Mouse (Mus musculus) liver, embryonic 13.5 days (tissue): ENCODE measurements at regions not wholly inside any gene's neighbourhood (a gene's known extent, or its start where the extent isn't known, plus 50 kb on each side); places are given as distances from the start of the nearest gene placed in this dataset.

ENCODE experiments used
- ATAC-seq: fragments of 200-750 bp; cut with Nextera tagmentation; 2 replicates; pipeline ENCODE4 v1.8.0; 2017; ENCODE audit warnings: low read depth, mild to moderate bottlenecking, moderate number of reproducible peaks, moderate library complexity
- DNase-seq: peaks from one replicate; pipeline ENCODE4 v3.0.0; 2022
- H3K27ac ChIP-seq: fragments of 300-500 bp; sonication (generic); 2 replicates; pipeline ENCODE4 v1.5.1; 2015; ENCODE audit warnings: moderate library complexity, mild to moderate bottlenecking, inconsistent platforms
- H3K27me3 ChIP-seq: fragments of 300-500 bp; sonication (generic); 2 replicates; pipeline ENCODE4 v1.6.1; 2015; ENCODE audit warnings: mild to moderate bottlenecking, inconsistent platforms
- H3K36me3 ChIP-seq: fragments of 300-500 bp; sonication (generic); 2 replicates; pipeline ENCODE4 v1.6.1; 2015; ENCODE audit warnings: mild to moderate bottlenecking, inconsistent platforms
- H3K4me1 ChIP-seq: fragments of 300-500 bp; sonication (generic); replicated peaks from 2 replicates; pipeline ENCODE4 v1.6.1; 2015; ENCODE audit warnings: inconsistent platforms
- H3K4me2 ChIP-seq: fragments of 300-500 bp; sonication (generic); 2 replicates; pipeline ENCODE4 v1.6.1; 2015; ENCODE audit warnings: inconsistent platforms, mild to moderate bottlenecking, moderate library complexity
- H3K4me3 ChIP-seq: fragments of 300-500 bp; sonication (generic); replicated peaks from 2 replicates; pipeline ENCODE4 v1.5.1; 2015; ENCODE audit warnings: mild to moderate bottlenecking, inconsistent platforms
- H3K9ac ChIP-seq: fragments of 300-500 bp; sonication (generic); 2 replicates; pipeline ENCODE4 v1.6.1; 2015; ENCODE audit warnings: mild to moderate bottlenecking, inconsistent platforms
- H3K9me3 ChIP-seq: fragments of 300-500 bp; sonication (generic); replicated peaks from 2 replicates; pipeline ENCODE4 v1.6.1; 2016; ENCODE audit warnings: inconsistent platforms
- WGBS: fragments of 180-500 bp; shearing (Covaris S2); methylation state at CpG from one replicate; pipeline ENCODE4 v1.1.7; 2015; ENCODE audit not compliant: insufficient replicate concordance; 5-methylcytosine and 5-hydroxymethylcytosine counted together

DNA sequence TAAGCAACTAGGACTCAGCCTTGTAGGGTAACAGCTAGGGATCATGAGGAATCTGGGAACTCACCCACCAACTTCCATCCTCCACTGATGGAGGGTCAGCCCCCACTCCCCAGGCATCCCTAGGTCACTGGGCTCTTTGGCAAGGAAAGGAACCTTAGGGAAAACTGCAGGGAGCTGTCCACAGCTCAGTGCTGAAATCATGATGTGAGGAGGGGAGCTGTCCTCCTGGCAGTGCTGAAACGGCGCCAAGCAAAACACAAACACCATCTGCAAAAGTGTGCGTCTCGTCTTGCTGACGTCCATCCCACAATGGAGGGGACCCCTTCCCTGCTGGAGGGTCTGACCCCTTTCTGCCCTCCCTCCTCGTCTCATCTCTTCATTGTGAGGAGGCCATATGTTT lies 68.6 kb upstream of the Rph3a start:
- H3K4me1 ChIP-seq: no peaks in the 10 kb centered on the region
- 23% methylated on average over 6 of the region's 6 CpGs for WGBS

GRCm38 (mm10) chr5:121076741-121077140 lies 66.8 kb upstream of the Rph3a start:
- no peak for DNase-seq
- Histone ChIP-seq H3K4me3 (no peak overlapping the region), H3K4me1 (no peaks in the 10 kb centered on the region), H3K9me3 (no peaks in the 10 kb centered on the region), H3K36me3 (no peaks in the 10 kb centered on the region), H3K27me3 (no peaks in the 10 kb centered on the region), H3K9ac (no peak overlapping the region), H3K27ac (no peak overlapping the region), H3K4me2 (no peak overlapping the region)
- ATAC-seq: no peak
- 71% methylated on average over 7 of the region's 7 CpGs for WGBS

More for the DNA sequence above, 68.6 kb upstream of the Rph3a start:
- Histone ChIP-seq H3K27ac (no peak overlapping the region), H3K9ac (no peak overlapping the region), H3K4me3 (no peak overlapping the region), H3K4me2 (no peak overlapping the region), H3K9me3 (no peaks in the 10 kb centered on the region), H3K36me3 (no peaks in the 10 kb centered on the region), H3K27me3 (no peaks in the 10 kb centered on the region)
- no peak for ATAC-seq
- peak; percentile 3 for DNase-seq

- no peaks in the 10 kb centered on the region for H3K27me3 ChIP-seq
- no peak overlapping the region for H3K4me3 ChIP-seq
- DNase-seq (no peak), ATAC-seq (no peak)
- H3K4me1 ChIP-seq: no peaks in the 10 kb centered on the region
- 4% methylated on average over 11 of the region's 11 CpGs for WGBS
- H3K27ac ChIP-seq: no peak overlapping the region
- H3K9me3 ChIP-seq: no peaks in the 10 kb centered on the region
- H3K9ac ChIP-seq: no peak overlapping the region
- no peaks in the 10 kb centered on the region for H3K36me3 ChIP-seq
- H3K4me2 ChIP-seq: no peak overlapping the region
Observed at GRCm38 (mm10) chr5:121068821-121069220, 58.9 kb upstream of the Rph3a start.

DNA sequence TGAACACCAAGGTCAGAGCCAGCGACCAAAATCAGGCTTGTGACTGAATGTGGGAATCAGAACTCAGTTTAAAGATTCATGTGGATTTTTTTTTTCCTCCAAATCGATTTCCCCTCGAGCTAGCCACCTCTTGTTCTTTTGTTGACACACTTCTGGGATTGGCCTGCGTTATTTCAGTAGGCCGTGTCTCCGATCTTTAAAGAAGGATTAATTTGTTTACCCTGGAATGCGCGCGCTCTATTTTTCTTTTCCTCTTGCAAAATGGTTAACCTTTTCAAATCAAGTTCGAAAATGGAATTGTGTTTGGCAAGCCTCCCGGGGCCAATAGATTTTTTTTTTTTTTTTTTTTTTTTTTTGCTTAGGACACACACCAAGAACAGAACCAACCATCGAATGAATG lies 54.8 kb upstream of the Rph3a start:
- ATAC-seq: no peak
- no peak for DNase-seq
- H3K36me3 ChIP-seq: no peaks in the 10 kb centered on the region
- H3K27me3 ChIP-seq: no peaks in the 10 kb centered on the region
- 65% methylated on average over 12 of the region's 12 CpGs for WGBS
- no peak overlapping the region for H3K4me2 ChIP-seq
- no peaks in the 10 kb centered on the region for H3K4me1 ChIP-seq
- H3K9ac ChIP-seq: no peak overlapping the region
- H3K27ac ChIP-seq: no peak overlapping the region
- no peaks in the 10 kb centered on the region for H3K9me3 ChIP-seq
- no peak overlapping the region for H3K4me3 ChIP-seq

DNA sequence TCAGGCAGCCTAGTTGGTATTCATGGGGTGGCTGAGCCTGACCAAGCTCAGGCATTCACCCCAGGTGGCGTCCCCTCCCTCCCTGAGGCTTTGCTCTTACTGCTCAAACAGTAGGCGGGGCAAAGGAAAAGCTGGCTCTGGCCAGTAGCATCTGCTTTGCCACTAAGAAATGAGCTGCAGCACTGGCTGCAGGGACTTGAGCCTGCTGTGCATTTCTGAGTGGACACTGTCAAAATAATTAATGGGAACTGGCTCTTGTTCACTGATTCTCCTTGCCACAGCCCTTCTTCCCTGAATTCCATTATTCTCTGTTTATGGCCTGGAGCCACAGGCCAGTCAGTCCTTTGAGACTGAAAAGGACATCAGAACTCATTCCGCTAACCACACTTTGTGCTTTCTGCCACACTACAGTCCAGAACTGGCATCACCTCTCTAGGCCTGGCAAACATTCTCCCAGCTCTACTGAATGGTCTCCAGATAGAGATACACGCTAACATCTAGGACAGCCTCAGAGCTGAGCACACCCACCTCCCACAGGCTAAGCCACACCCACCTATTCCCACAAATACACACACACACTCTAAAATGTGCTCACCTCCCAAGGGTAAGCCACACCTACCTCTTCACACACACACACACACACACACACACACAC lies 53.2 kb upstream of the Rph3a start:
- Histone ChIP-seq H3K27ac (no peak overlapping the region), H3K4me2 (no peak overlapping the region), H3K9ac (no peak overlapping the region), H3K9me3 (no peaks in the 10 kb centered on the region), H3K36me3 (no peaks in the 10 kb centered on the region), H3K4me1 (no peaks in the 10 kb centered on the region), H3K27me3 (no peaks in the 10 kb centered on the region), H3K4me3 (no peak overlapping the region)
- WGBS: 40% methylated on average over 4 of the region's 4 CpGs
- DNase-seq (no peak), ATAC-seq (no peak)

- Histone ChIP-seq H3K9ac (no peak overlapping the region), H3K4me3 (no peak overlapping the region), H3K27ac (no peak overlapping the region), H3K4me1 (no peaks in the 10 kb centered on the region), H3K36me3 (no peaks in the 10 kb centered on the region), H3K4me2 (no peak overlapping the region), H3K9me3 (no peaks in the 10 kb centered on the region), H3K27me3 (no peaks in the 10 kb centered on the region)
- WGBS: 52% methylated on average over 2 of the region's 2 CpGs
- no peak for DNase-seq
- ATAC-seq: no peak
Observed at GRCm38 (mm10) chr5:121061688-121062087, 51.8 kb upstream of the Rph3a start.
